Mouse (Mus musculus) cerebellum, adult 9-10 months (tissue): ENCODE measurements around the gene Fbf1.

ENCODE experiments used
- DNase-seq: peaks from one replicate; pipeline ENCODE4 v3.0.0; 2022

The Fbf1 gene

GRCm38 (mm10) chr11:116167884-116168439 lies at the start of gene Fbf1:
Fbf1 (minus strand) TSS chr11:116168166.
- DNase-seq: peak; percentile 96

- no peak for DNase-seq
These were observed 48.6 kb upstream of the Fbf1 start for GRCm38 (mm10) chr11:116216549-116216948.

- DNase-seq: no peak
These were observed 48.0 kb upstream of the Fbf1 start for GRCm38 (mm10) chr11:116215991-116216390.

- no peak for DNase-seq
These were observed 47.2 kb upstream of the Fbf1 start for GRCm38 (mm10) chr11:116215181-116215580.

- no peak for DNase-seq
These were observed 46.0 kb upstream of the Fbf1 start for GRCm38 (mm10) chr11:116213877-116214510.

- no peak for DNase-seq
These were observed 44.9 kb upstream of the Fbf1 start for GRCm38 (mm10) chr11:116212847-116213246.

GRCm38 (mm10) chr11:116210696-116211095 lies 42.7 kb upstream of the Fbf1 start:
- DNase-seq: no peak

- no peak for DNase-seq
These were observed 41.3 kb upstream of the Fbf1 start for GRCm38 (mm10) chr11:116209257-116209656.

GRCm38 (mm10) chr11:116208660-116209059 lies 40.7 kb upstream of the Fbf1 start:
- no peak for DNase-seq

- no peak for DNase-seq
These were observed 38.7 kb upstream of the Fbf1 start for GRCm38 (mm10) chr11:116206678-116207077.

- no peak for DNase-seq
These were observed 35.2 kb upstream of the Fbf1 start for GRCm38 (mm10) chr11:116203150-116203549.

GRCm38 (mm10) chr11:116201151-116201550 lies 33.2 kb upstream of the Fbf1 start:
- DNase-seq: no peak

- DNase-seq: peak; percentile 96
These were observed 30.9 kb upstream of the Fbf1 start, which contains the start of the genes Ten1 and Acox1 for GRCm38 (mm10) chr11:116198639-116199531. Ten1 (plus strand) TSS chr11:116198855. Acox1 (minus strand) TSS chr11:116199045.

GRCm38 (mm10) chr11:116198132-116198531 lies 30.2 kb upstream of the Fbf1 start:
- peak; percentile 27 for DNase-seq

GRCm38 (mm10) chr11:116197584-116197906 lies 29.6 kb upstream of the Fbf1 start:
- no peak for DNase-seq

GRCm38 (mm10) chr11:116196866-116197583 lies 29.1 kb upstream of the Fbf1 start:
- DNase-seq: peak; percentile 28

GRCm38 (mm10) chr11:116196336-116196735 lies 28.4 kb upstream of the Fbf1 start:
- DNase-seq: no peak

GRCm38 (mm10) chr11:116195252-116195651 lies 27.3 kb upstream of the Fbf1 start:
- no peak for DNase-seq

GRCm38 (mm10) chr11:116194619-116195018 lies 26.7 kb upstream of the Fbf1 start:
- DNase-seq: no peak

- DNase-seq: no peak
These were observed 19.4 kb upstream of the Fbf1 start for GRCm38 (mm10) chr11:116187226-116187930.

GRCm38 (mm10) chr11:116186360-116186759 lies 18.4 kb upstream of the Fbf1 start:
- no peak for DNase-seq

GRCm38 (mm10) chr11:116185836-116186235 lies 17.9 kb upstream of the Fbf1 start:
- no peak for DNase-seq
